Mouse (Mus musculus) ZHBTc4 (cell line): ENCODE data around the gene Ube2o.

ENCODE experiments used
- DNase-seq: peaks from one replicate; pipeline ENCODE4 v3.0.0-alpha.2; 2011; ENCODE audit warnings: low read depth, low spot score

The Ube2o gene

GRCm38 (mm10) chr11:116580711-116581375 is 404 bp downstream of the Ube2o start:
- peak; percentile 46 for DNase-seq

- DNase-seq: no peak
Measured at GRCm38 (mm10) chr11:116580031-116580652, 1.1 kb downstream of the Ube2o start.

GRCm38 (mm10) chr11:116579280-116579679 is 2.0 kb downstream of the Ube2o start:
- no peak for DNase-seq

GRCm38 (mm10) chr11:116575396-116575795 is 5.9 kb downstream of the Ube2o start:
- DNase-seq: no peak

- no peak for DNase-seq
Measured at GRCm38 (mm10) chr11:116574982-116575381, 6.3 kb downstream of the Ube2o start.

- DNase-seq: no peak
Measured at GRCm38 (mm10) chr11:116574486-116574885, 6.8 kb downstream of the Ube2o start.

GRCm38 (mm10) chr11:116572756-116573543 is 8.3 kb downstream of the Ube2o start:
- DNase-seq: no peak

- no peak for DNase-seq
Measured at GRCm38 (mm10) chr11:116571767-116572679, 9.2 kb downstream of the Ube2o start.

GRCm38 (mm10) chr11:116570821-116571220 is 10.4 kb downstream of the Ube2o start:
- no peak for DNase-seq

GRCm38 (mm10) chr11:116567531-116567930 is 13.7 kb downstream of the Ube2o start:
- no peak for DNase-seq

GRCm38 (mm10) chr11:116565283-116566041 is 15.8 kb downstream of the Ube2o start:
- no peak for DNase-seq

- no peak for DNase-seq
Measured at GRCm38 (mm10) chr11:116556308-116556707, 24.9 kb downstream of the Ube2o start.

GRCm38 (mm10) chr11:116555572-116555971 is 25.7 kb downstream of the Ube2o start:
- no peak for DNase-seq

GRCm38 (mm10) chr11:116554171-116554878 is 26.9 kb downstream of the Ube2o start:
- peak; percentile 78 for DNase-seq

- no peak for DNase-seq
Measured at GRCm38 (mm10) chr11:116552194-116552593, 29.1 kb downstream of the Ube2o start.

- no peak for DNase-seq
Measured at GRCm38 (mm10) chr11:116550748-116551147, 30.5 kb downstream of the Ube2o start.

- DNase-seq: no peak
Measured at GRCm38 (mm10) chr11:116549273-116550038, 31.8 kb downstream of the Ube2o start.

GRCm38 (mm10) chr11:116548780-116549179 is 32.5 kb downstream of the Ube2o start:
- DNase-seq: no peak

- DNase-seq: no peak
Measured at GRCm38 (mm10) chr11:116547296-116548060, 33.8 kb downstream of the Ube2o start.
